Mouse (Mus musculus): ENCODE data around the gene Ciao1. TPM values are rescaled to one million over a fixed set of nuclear protein-coding genes. Genes with fewer than 3 reads are reported as not detected.
A peak's percentile ranks its signal among the peaks of the same experiment; 100 is the strongest.

Gene Ciao1
- polyA plus RNA-seq, 1 experiment from 2014 or later = 69.3 TPM

- Histone ChIP-seq H3K4me2 (ENCODE audit: low read length) (no peak overlapping the region), H3K9me3 (ENCODE audit: control insufficient read depth, low read length) (no peaks in the 10 kb centered on the region), H3K27me3 (replicated peaks; ENCODE audit: control insufficient read depth, insufficient read depth, low read length) (no peaks in the 10 kb centered on the region), H3K4me3 (replicated peaks; ENCODE audit: low read length) (no peak overlapping the region), H3K9ac (replicated peaks; ENCODE audit: low read depth, low read length) (no peak overlapping the region), H3K4me1 (replicated peaks; ENCODE audit: control insufficient read depth, insufficient read depth, low read length) (peaks cover 29% of the 10 kb centered on the region), H3K36me3 (ENCODE audit: control insufficient read depth, insufficient read depth) (no peaks in the 10 kb centered on the region), H3K27ac (ENCODE audit: low read length) (no peak overlapping the region)
- no peak for ATAC-seq
- 69% methylated on average over 3 of the region's 3 CpGs for WGBS
Observed at GRCm38 (mm10) chr2:127251457-127251856, 3.8 kb upstream of the Ciao1 start.

DNA sequence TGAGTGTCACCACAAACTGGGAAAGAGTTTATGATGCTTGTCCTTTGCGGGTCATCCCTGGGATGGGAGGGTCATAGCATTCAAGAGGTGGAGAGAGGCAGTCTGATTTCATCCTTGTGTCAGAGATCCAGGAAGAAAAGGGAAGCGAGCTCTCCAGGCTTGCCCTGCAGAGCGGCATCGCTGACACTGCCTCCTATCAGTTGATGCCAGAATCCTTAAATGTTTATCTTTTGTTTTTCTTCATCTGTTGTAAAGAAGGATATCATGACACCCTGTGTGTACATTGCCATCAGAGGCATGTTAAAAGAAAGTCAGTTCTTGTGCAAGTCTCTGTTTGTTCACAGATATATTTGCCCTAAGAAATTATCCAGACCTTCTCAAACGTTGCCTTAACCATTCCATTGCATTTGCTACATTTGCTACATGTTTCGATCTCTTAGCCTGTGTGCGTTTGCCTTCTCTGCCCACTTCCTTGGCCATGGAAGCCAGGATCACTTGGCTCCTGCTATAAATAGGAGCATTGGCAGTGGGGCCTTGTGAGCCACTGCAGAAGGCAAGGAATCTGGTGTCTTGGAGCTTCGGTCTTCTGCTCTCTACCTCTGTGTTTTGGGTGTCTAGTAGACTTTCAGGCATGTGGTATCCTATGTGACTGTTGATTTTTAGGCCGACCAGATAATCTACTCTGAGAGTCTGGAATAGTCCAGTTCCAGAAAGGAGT lies 2.8 kb upstream of the Ciao1 start:
- Histone ChIP-seq H3K27me3 (replicated peaks; ENCODE audit: control insufficient read depth, insufficient read depth, low read length) (no peaks in the 10 kb centered on the region), H3K36me3 (ENCODE audit: control insufficient read depth, insufficient read depth) (peaks cover 2% of the 10 kb centered on the region; the same call in 1 of the 2 replicates), H3K9me3 (ENCODE audit: control insufficient read depth, low read length) (no peaks in the 10 kb centered on the region), H3K4me1 (replicated peaks; ENCODE audit: control insufficient read depth, insufficient read depth, low read length) (peaks cover 31% of the 10 kb centered on the region), H3K9ac (replicated peaks; ENCODE audit: low read depth, low read length) (no peak overlapping the region), H3K4me3 (replicated peaks; ENCODE audit: low read length) (no peak overlapping the region), H3K4me2 (ENCODE audit: low read length) (no peak overlapping the region), H3K27ac (ENCODE audit: low read length) (no peak overlapping the region)
- WGBS = 90% methylated on average over 9 of the region's 9 CpGs
- no peak for ATAC-seq

DNA sequence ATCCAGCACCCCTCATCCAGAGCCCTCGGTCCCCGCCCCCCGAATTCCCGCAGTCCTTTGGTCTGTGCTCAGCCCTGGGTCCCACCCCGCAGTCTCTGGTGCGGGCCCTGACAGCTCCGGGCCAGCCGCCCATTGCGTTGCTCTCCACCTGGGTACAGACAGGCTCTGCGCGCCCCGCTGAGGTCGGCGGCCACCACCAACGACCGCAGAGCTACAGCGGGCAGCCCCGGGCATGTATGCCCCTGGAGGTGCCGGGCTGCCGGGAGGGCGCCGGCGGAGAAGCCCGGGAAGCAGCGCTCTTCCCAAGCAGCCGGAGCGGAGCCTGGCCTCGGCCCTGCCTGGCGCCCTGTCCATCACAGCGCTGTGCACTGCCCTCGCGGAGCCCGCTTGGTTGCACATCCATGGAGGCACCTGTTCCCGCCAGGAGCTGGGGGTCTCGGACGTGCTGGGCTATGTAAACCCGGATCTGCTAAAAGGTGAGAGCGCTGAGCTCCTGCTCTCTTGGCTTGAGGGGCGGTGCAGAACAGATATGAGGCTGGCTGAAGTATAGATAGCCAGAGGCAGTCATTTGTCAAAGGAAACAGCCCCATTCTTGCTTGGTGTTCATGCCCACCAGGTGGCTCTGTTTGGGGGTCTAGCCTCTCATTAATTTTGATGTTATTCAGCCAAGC lies 853 bp upstream of the Ciao1 start:
- peak; percentile 53 for ATAC-seq
- peaks cover 31% of the 10 kb centered on the region for H3K4me1 ChIP-seq (replicated peaks; ENCODE audit: control insufficient read depth, insufficient read depth, low read length)
- H3K9me3 ChIP-seq (ENCODE audit: control insufficient read depth, low read length) = no peaks in the 10 kb centered on the region
- H3K4me3 ChIP-seq (replicated peaks; ENCODE audit: low read length) = peak overlapping the region; percentile 62
- H3K9ac ChIP-seq (replicated peaks; ENCODE audit: low read depth, low read length) = peak overlapping the region; percentile 95
- peaks cover 6% of the 10 kb centered on the region for H3K36me3 ChIP-seq (ENCODE audit: control insufficient read depth, insufficient read depth)
- H3K27me3 ChIP-seq (replicated peaks; ENCODE audit: control insufficient read depth, insufficient read depth, low read length) = no peaks in the 10 kb centered on the region
- WGBS = under 1% methylated on average over 39 of the region's 39 CpGs
- peak overlapping the region; percentile 73 for H3K27ac ChIP-seq (ENCODE audit: low read length)
- peak overlapping the region; percentile 95 for H3K4me2 ChIP-seq (ENCODE audit: low read length)

- H3K9ac ChIP-seq (replicated peaks; ENCODE audit: low read depth, low read length) = no peak overlapping the region
- H3K4me2 ChIP-seq (ENCODE audit: low read length) = no peak overlapping the region
- H3K27me3 ChIP-seq (replicated peaks; ENCODE audit: control insufficient read depth, insufficient read depth, low read length) = no peaks in the 10 kb centered on the region
- peaks cover 51% of the 10 kb centered on the region for H3K36me3 ChIP-seq (ENCODE audit: control insufficient read depth, insufficient read depth)
- WGBS = 91% methylated on average over 2 of the region's 2 CpGs
- no peak overlapping the region for H3K4me3 ChIP-seq (replicated peaks; ENCODE audit: low read length)
- H3K27ac ChIP-seq (ENCODE audit: low read length) = no peak overlapping the region
- no peaks in the 10 kb centered on the region for H3K9me3 ChIP-seq (ENCODE audit: control insufficient read depth, low read length)
- H3K4me1 ChIP-seq (replicated peaks; ENCODE audit: control insufficient read depth, insufficient read depth, low read length) = no peaks in the 10 kb centered on the region
- no peak for ATAC-seq
Observed at GRCm38 (mm10) chr2:127240065-127240464, 7.6 kb downstream of the Ciao1 start.

GRCm38 (mm10) chr2:127237897-127238610 lies 9.6 kb downstream of the Ciao1 start:
- no peaks in the 10 kb centered on the region for H3K9me3 ChIP-seq (ENCODE audit: control insufficient read depth, low read length)
- no peaks in the 10 kb centered on the region for H3K4me1 ChIP-seq (replicated peaks; ENCODE audit: control insufficient read depth, insufficient read depth, low read length)
- peaks cover 58% of the 10 kb centered on the region for H3K36me3 ChIP-seq (ENCODE audit: control insufficient read depth, insufficient read depth)
- WGBS = 94% methylated on average over 11 of the region's 11 CpGs
- no peak overlapping the region for H3K4me2 ChIP-seq (ENCODE audit: low read length)
- H3K4me3 ChIP-seq (replicated peaks; ENCODE audit: low read length) = no peak overlapping the region
- no peak overlapping the region for H3K27ac ChIP-seq (ENCODE audit: low read length)
- ATAC-seq = no peak
- H3K9ac ChIP-seq (replicated peaks; ENCODE audit: low read depth, low read length) = no peak overlapping the region
- H3K27me3 ChIP-seq (replicated peaks; ENCODE audit: control insufficient read depth, insufficient read depth, low read length) = no peaks in the 10 kb centered on the region

- Histone ChIP-seq H3K4me1 (replicated peaks; ENCODE audit: control insufficient read depth, insufficient read depth, low read length) (no peaks in the 10 kb centered on the region), H3K27ac (ENCODE audit: low read length) (no peak overlapping the region), H3K36me3 (ENCODE audit: control insufficient read depth, insufficient read depth) (peaks cover 79% of the 10 kb centered on the region), H3K9me3 (ENCODE audit: control insufficient read depth, low read length) (no peaks in the 10 kb centered on the region), H3K27me3 (replicated peaks; ENCODE audit: control insufficient read depth, insufficient read depth, low read length) (no peaks in the 10 kb centered on the region), H3K9ac (replicated peaks; ENCODE audit: low read depth, low read length) (no peak overlapping the region), H3K4me3 (replicated peaks; ENCODE audit: low read length) (no peak overlapping the region), H3K4me2 (ENCODE audit: low read length) (no peak overlapping the region)
- no peak for ATAC-seq
- WGBS = 97% methylated on average over 3 of the region's 3 CpGs
Observed at GRCm38 (mm10) chr2:127225261-127225660, 22.4 kb downstream of the Ciao1 start.

GRCm38 (mm10) chr2:127217746-127218145 lies 29.9 kb downstream of the Ciao1 start:
- Histone ChIP-seq H3K9ac (replicated peaks; ENCODE audit: low read depth, low read length) (no peak overlapping the region), H3K27ac (ENCODE audit: low read length) (no peak overlapping the region), H3K9me3 (ENCODE audit: control insufficient read depth, low read length) (no peaks in the 10 kb centered on the region), H3K27me3 (replicated peaks; ENCODE audit: control insufficient read depth, insufficient read depth, low read length) (no peaks in the 10 kb centered on the region), H3K4me2 (ENCODE audit: low read length) (no peak overlapping the region), H3K4me3 (replicated peaks; ENCODE audit: low read length) (no peak overlapping the region), H3K4me1 (replicated peaks; ENCODE audit: control insufficient read depth, insufficient read depth, low read length) (no peaks in the 10 kb centered on the region), H3K36me3 (ENCODE audit: control insufficient read depth, insufficient read depth) (peaks cover 57% of the 10 kb centered on the region)
- no peak for ATAC-seq
- WGBS = 96% methylated on average over 5 of the region's 5 CpGs

- ATAC-seq = no peak
- H3K36me3 ChIP-seq (ENCODE audit: control insufficient read depth, insufficient read depth) = peaks cover 34% of the 10 kb centered on the region
- H3K4me3 ChIP-seq (replicated peaks; ENCODE audit: low read length) = no peak overlapping the region
- H3K4me1 ChIP-seq (replicated peaks; ENCODE audit: control insufficient read depth, insufficient read depth, low read length) = peaks cover 11% of the 10 kb centered on the region
- no peaks in the 10 kb centered on the region for H3K27me3 ChIP-seq (replicated peaks; ENCODE audit: control insufficient read depth, insufficient read depth, low read length)
- WGBS = 90% methylated on average over 11 of the region's 11 CpGs
- H3K9me3 ChIP-seq (ENCODE audit: control insufficient read depth, low read length) = no peaks in the 10 kb centered on the region
- no peak overlapping the region for H3K9ac ChIP-seq (replicated peaks; ENCODE audit: low read depth, low read length)
- no peak overlapping the region for H3K4me2 ChIP-seq (ENCODE audit: low read length)
- H3K27ac ChIP-seq (ENCODE audit: low read length) = no peak overlapping the region
Observed at GRCm38 (mm10) chr2:127210701-127211100, 36.9 kb downstream of the Ciao1 start.

DNA sequence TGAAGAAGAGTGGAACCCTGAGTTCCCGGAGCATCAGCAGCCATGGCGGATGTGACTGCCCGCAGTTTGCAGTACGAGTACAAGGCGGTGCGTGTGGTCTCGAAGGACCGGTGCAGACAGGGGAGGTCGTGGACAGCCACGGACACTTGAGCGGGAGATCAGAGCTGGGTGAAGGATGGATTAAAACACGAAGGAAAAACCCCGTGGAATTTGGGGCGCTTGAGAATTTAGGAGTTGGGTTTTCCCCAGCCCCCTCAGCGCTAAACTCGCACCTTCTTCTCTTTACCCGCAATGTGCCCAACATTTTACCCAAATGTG lies 39.2 kb downstream of the Ciao1 start:
- peak overlapping the region; percentile 65 for H3K27ac ChIP-seq (ENCODE audit: low read length)
- WGBS = 0% methylated on average over 17 of the region's 17 CpGs
- peak overlapping the region; percentile 99 for H3K4me3 ChIP-seq (replicated peaks; ENCODE audit: low read length)
- peak overlapping the region; percentile 93 for H3K4me2 ChIP-seq (ENCODE audit: low read length)
- ATAC-seq = no peak
- H3K9me3 ChIP-seq (ENCODE audit: control insufficient read depth, low read length) = no peaks in the 10 kb centered on the region
- H3K9ac ChIP-seq (replicated peaks; ENCODE audit: low read depth, low read length) = peak overlapping the region; percentile 85
- H3K27me3 ChIP-seq (replicated peaks; ENCODE audit: control insufficient read depth, insufficient read depth, low read length) = no peaks in the 10 kb centered on the region
- peaks cover 11% of the 10 kb centered on the region for H3K4me1 ChIP-seq (replicated peaks; ENCODE audit: control insufficient read depth, insufficient read depth, low read length)
- peaks cover 24% of the 10 kb centered on the region for H3K36me3 ChIP-seq (ENCODE audit: control insufficient read depth, insufficient read depth)

Data from forebrain, embryonic 16.5 days (tissue).